Mouse (Mus musculus) cerebellum, adult (tissue): Measurements from ENCODE around the gene Rap1gap2.

Experiments
- ATAC-seq: cut with Nextera tagmentation; 2 replicates; pipeline ENCODE4 v1.9.2; 2017; ENCODE audit warnings: mild to moderate bottlenecking, moderate library complexity, mixed read lengths; ENCODE audit not compliant: insufficient number of reproducible peaks, low FRiP score, low TSS enrichment

Rap1gap2 gene

GRCm38 (mm10) chr11:74577068-74577467 is 33.6 kb downstream of the Rap1gap2 start:
- ATAC-seq: no peak

GRCm38 (mm10) chr11:74575940-74576339 is 34.8 kb downstream of the Rap1gap2 start:
- ATAC-seq: no peak

- no peak for ATAC-seq
These were observed 35.8 kb downstream of the Rap1gap2 start for GRCm38 (mm10) chr11:74574768-74575434.

DNA sequence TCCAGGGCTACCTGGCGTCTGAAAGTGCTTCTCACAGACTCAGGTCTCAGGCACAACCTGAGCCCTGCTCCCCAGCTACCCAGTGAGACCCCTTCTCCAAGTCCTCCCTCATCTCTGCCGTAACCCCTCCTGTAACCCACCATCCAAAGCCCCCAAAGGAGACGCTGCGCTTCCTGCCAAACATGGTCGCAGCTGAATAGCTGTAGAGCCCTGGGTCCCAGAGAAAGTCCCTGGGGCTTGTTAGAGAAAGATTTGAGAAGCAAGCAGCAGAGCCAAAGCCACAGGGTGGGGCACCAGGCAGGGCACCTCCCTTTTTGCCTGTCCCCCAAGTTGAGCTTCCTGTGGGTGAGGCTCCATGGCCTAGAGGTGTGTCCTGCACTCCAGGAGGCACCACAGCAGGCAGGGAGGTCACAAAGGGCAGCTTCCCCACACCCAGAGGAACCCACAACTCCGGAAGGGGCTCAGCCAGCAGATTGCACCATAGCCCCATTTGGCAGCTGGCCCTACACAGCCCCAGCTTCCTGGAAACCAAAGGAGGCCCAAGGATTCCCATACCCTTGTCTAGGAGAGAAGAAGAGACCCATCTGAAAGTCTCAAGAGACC is 38.2 kb downstream of the Rap1gap2 start:
- ATAC-seq: no peak

DNA sequence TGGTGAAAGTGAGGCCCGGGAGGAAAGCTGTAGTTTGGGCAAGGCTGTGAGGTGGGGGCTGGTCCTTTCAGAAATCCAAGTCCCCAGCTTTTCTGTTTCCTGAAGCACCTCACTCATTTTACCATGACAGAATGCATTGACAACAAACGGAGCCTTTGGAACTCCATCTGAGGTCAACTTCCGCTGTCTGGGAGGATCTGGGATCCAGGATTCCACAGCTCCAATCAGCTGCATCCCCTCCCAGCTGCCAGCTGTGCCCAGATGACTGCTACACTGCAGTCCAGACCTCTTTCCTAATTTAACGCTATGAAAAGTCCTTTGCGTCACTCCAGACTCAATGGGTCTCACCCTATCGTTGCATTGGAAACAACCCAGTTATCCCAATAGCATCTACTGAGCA is 41.0 kb downstream of the Rap1gap2 start:
- no peak for ATAC-seq

DNA sequence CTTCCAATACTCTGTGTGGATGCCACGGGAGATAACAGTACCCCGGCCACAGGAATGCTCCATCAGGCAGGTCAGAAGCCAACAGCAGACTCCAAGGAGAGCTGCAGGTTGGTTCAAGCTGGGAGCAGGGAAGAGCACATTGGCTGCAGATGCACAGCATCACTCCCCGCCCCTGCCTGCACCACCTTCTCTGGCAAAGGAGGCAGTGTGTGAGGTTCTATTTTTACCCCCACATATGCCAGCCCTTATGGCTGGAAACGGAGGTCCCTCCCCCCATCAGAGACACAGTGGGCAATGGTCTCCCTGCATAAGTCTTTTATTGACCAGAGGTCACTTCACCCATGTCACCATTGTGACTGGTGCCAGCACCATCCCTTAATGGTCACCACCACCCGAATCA is 42.3 kb downstream of the Rap1gap2 start:
- peak; percentile 49; the same call in 1 of the 2 replicates for ATAC-seq

GRCm38 (mm10) chr11:74568004-74568403 is 42.7 kb downstream of the Rap1gap2 start:
- no peak for ATAC-seq

GRCm38 (mm10) chr11:74566326-74566874 is 44.3 kb downstream of the Rap1gap2 start:
- no peak for ATAC-seq

GRCm38 (mm10) chr11:74561392-74561791 is 49.3 kb downstream of the Rap1gap2 start:
- ATAC-seq: no peak

DNA sequence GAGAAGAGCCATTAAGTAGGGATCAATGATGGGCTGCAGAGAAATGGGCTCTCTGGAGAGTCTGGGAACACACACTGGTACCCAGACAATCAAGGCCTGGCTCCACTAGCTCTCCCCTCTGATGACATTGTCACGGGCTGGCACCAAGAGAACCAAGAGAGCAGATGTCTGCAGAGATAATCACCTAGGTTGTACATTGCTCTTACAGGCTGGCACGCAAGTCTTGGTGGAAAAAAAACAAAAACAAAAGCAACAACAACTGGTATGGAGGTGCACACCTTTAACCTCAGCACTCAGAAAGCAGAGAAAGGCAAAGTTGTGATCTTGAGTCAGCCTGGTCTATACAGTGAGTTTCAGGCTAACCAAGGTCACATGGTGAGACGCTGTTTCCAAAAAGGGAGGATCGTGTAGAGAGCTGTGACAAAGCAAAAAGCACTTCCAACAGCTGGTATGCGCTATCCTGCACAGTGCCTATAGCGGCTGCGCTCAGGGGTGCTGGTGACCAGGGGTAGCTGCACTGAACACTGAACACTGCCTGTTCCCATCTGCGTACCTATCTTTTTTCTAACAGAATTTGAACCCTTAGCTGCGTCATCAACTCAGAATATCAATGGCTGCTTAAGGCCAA is 50.0 kb downstream of the Rap1gap2 start:
- no peak for ATAC-seq

DNA sequence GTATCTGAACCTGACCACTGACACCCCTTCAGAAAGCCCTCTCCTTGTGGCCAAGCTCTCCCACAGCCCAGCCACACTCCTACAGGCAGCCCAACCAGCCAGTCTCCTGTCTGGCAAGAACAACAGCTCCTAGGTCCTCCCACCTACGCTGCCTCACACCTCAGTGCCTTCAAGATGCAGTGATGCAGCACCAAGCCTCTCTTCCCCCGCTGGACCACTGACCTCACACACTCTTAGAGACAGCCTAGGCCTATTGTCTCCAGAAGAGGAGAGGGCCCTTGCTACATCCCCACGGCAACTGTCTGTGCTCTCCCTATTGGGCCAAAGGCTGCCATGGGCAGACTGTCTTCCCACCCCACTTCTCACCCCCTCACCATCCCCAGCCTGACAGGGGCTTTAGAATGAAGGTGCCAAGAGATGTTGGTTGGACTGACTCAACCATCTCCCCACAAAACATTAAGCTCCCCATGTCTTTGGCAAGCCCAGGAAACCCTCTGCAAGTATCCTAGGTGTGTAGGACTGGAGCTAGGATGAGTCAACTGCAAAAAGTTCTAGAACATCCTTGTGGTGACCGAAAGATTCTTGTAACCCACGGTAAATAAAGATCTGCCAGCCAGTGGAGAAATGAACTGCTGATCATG is 50.8 kb downstream of the Rap1gap2 start:
- no peak for ATAC-seq

DNA sequence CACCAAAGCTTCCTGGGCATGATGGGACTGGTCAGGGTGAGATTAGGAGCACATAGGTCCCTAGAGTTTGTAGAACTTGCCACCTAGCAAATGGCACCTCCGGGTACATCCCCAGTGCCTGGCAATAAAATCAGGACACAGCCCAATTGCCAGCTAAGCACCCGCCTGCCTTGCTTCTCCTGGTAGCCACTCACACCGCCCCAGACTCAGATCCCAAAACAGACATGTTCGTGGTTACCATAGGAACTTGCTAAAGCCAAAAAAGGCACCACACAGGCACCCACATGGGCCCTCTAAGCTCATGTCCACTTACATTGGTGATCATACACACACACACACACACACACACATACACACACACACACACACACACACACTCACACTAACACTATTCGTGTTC is 51.8 kb downstream of the Rap1gap2 start:
- no peak for ATAC-seq

GRCm38 (mm10) chr11:74557456-74558230 is 53.1 kb downstream of the Rap1gap2 start:
- no peak for ATAC-seq

DNA sequence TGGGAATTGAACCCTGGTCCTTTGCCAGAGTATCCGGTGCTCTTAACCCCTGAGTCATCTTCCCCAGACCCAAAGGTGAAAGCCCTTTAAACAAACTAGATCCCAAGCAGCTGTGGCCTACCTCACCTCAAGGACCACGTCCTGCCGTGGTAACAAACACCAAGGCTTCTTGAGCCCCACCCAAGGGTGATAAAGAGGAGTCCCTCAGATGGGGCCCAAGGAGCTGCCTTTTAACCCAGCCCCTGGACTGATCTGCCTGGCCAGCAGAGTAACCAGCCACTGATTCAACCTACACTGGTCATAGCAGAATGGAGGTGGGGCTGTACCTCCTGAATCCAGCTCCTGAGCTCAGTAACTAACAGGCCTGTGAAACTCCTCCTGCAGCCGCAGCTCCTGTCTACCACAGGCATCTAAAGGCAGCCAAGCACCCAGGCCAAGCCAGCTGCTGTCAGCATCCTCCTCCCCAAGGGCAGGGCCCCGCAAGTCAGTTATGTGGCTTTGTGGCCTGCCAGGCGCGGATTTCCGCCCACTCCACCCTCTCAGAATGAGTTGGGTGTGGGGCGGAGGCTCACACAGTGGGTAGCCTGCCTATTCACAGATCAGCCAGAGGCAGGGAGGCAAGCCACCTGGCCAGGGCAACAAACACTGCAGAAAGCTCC is 54.9 kb downstream of the Rap1gap2 start:
- no peak for ATAC-seq

DNA sequence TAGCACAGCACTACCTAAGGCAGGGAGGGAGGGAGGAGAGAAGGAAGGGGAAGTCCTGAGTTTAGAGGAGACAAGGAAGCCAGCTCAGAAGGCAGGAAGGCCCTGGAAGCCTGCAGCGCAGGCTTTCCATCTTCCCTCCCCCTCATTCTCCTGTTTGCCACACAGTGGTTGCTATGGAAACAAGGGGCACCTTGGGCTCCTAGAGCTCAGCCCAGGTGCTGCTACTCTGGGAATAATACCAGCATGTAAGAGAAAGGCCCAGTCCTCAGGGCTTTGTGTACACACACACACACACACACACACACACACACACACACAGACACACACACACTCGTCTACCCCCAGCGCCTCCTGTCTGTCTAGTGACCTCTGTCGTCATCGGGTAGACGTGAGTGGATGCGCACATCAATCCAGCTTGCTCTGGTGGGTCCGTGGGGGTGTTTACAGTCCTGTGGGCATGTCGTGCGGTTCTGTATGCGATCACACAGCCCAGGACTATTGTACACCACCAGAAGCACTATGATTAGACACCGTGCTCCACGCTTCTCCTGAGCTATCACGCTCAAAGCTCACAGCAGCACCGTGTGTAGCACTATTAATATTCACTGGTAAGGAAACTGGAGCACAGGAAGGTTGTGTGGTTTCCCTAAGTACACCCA is 55.9 kb downstream of the Rap1gap2 start:
- no peak for ATAC-seq

DNA sequence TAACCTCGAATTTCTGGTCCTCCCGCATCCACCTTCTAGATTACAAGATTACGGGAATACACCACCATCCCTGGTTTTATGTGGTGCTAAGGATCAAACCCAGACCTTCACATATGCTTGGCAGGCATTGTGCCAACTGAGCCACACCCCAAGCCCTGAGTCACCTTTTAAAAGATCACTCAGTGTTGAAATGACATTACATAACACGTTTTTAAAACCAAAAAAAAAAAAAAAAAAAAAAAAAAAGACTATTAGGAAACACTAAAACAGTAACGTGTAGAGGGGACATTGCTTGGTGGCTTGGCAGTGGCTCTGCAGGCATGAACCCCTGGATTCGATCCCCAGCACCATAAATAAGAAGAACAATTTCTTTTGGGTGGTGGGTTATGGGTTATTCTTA is 59.1 kb downstream of the Rap1gap2 start:
- no peak for ATAC-seq

- ATAC-seq: no peak
These were observed 60.1 kb downstream of the Rap1gap2 start for GRCm38 (mm10) chr11:74550615-74551102.

- 0 out of 2 replicates have a peak, but pooled peaks have one; percentile 49 for ATAC-seq
These were observed 61.8 kb downstream of the Rap1gap2 start for GRCm38 (mm10) chr11:74548781-74549382.
